Mouse (Mus musculus) thymus, postnatal 25 days (tissue): ENCODE results near the gene Ppp4r3a.

Experiments used
- DNase-seq: peaks from one replicate; pipeline ENCODE4 v3.0.0; 2022

Gene Ppp4r3a

DNA sequence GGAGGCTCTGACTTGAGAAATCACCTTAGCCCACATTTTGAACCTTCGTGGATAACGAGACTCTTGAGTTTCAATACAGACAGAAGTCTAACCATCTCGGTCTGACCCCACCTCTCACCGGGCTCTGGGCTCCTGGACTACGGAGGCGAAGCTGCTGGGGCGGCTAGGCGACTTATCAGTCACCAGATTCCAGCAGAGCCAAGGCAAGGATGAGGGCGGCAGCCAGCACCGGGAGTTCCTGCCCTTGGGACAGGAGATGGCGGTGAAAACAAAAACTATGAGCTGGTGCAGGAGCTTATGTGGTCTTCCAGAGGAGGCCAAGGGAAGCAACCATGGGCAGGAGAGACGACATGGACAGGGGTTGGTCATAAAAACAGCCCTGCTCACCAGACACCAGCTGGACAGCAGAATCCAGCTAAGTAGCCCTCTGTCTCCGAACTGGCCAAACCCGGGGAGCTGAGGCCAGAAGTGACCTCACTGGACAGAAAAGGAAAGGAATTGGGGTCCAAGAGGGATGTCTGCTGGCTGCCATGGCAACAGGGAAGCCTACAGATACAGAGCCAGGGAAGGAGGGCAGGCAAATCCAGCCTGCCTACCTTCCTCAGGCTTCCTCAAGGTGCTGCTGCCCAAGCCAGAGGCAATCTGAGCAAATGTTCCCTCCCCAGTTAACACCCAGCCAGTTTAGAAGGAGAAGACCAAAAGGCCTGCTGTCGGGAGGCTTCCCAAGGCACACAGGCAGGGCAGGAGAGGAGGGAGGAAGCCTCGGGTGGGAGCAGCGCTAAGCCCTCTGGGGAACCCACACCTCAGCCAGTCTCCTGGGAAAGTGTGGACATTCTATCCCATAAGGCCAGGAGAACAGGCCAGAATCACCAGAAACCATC, 71.1 kb downstream of the Ppp4r3a start:
- no peak for DNase-seq

DNA sequence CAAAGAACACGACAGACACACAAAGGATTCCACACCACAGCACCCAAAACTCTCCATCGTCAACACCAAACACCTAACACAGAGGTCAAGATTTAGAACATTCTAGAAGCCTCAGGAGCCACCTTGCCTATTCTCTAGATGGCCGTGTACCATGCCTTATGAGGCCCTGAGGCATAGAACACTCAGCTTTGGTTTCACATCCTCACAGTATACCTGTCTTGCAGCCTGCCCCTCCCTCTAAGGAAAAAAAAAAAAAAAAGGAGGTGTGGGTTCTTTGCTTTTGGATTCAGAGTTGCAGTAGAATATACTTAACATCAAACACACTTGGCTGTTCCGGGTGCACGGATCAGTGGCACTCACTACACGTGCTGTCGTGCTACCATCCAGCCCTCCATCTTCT, 72.5 kb downstream of the Ppp4r3a start:
- no peak for DNase-seq

DNA sequence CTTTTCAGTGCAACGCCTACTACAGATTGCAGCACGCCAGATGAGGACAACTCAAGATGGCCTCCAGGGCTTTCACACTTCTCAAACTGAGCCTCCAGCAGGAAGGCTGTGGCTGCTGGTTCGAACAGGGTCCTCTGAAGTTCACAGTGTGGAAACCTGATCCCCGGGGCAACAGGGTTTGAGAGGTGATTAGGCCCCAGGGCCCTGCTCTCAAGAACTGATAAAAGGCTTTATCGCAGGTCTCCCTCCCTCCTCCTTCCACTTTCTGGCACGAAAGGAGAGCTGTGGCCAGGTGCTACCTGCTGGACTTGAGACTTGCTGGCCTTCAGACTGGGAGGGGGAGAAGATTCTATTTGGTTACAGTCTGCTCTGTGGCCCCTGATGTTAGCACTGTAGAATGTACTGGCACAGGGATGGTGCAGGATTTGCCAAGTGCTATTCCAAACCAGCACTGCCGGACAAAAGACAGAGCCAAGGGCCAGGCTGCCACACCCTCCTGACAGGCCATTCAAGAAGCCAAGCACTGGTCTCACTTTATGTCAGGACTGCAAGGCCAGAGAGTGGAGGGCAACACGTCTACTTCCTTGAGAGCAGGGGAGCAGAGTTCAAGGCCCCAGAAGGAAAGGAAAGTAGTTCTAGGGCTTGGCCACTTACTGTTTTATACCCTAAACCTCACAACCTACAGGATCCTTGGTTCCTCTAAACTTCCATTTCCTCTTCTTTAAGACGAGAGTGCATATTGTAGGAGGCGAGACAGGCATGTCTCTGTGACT, 73.2 kb downstream of the Ppp4r3a start:
- DNase-seq, result no peak

DNA sequence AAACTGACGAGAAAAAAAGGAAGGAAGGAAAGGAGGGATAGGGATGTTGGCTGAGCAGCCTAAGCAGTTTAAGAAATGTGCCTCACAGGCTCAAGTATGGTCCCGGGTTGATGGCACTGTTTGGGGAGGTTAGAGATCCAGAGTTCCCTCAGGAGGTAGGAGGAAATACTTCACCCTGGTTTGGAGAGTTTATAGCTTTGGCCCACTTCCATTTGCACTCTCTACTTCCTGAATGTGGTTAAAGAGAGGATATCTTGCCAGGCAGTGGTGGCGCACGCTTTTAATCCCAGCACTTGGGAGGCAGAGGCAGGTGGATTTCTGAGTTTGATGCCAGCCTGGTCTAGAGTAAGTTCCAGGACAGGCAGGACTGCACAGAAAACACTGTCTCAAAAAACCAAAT, 74.3 kb downstream of the Ppp4r3a start:
- no peak for DNase-seq

DNA sequence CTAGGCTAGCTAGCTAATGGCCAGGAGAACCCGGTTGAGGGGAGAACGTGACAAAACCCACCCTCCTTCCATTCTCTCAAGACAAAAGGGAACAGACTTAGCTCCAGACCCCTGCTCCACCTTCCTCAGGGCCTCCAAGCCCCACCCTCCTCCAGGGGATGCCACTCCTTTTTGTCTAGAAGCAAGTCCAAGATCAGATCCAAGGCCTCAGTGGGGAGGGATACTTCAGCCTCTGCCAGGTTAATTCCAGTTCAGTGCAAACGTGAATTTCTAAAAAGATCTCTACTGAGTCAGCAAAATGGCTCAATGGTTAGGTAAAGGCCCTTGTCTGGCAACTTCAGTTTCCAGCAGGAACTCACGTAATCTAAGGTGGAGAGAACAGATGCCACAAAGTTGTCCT, 74.9 kb downstream of the Ppp4r3a start:
- no peak for DNase-seq

DNA sequence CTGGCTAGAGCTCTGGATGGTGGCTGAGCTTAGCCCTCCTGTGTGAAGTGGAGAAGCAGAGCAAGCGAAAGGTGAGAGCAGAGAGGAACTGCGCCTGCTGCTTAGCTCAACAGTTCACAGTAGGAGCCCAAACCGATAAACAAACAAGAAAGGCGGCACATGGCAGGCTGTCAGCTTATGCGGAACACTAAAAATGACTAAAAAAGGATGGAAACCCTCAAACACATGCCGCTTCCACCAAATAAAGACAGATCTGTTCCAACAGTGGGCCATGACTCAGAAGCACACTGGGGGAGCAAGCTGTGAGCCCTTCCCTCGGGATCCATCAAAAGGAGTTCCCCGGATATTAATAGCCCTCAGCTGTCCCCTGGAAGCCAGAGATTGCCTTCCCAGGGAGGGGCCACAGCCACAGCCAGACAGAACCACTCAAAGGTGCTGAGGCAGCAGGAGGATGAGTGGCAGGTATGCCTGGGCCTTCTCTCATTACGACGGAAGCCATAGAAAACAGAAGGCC, 75.5 kb downstream of the Ppp4r3a start:
- no peak for DNase-seq

DNA sequence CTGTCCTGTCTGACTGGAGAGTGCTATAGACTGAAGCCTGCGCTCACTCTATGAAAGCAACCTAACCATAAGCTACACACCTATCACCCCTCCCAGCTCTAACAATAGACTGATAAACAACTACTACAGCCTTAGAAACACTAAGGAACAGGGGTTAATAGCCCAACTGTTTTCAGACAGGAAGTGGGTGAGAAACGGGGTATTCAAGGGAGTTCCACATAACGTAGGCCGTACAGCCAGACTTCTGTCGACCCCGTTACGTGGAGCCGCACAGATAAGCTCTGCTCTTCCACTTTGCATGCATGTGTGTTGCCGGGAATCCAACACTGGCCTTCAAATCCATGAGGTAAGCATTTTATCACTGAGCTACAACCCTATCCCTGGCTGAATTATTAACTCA, 76.1 kb downstream of the Ppp4r3a start:
- no peak for DNase-seq

DNA sequence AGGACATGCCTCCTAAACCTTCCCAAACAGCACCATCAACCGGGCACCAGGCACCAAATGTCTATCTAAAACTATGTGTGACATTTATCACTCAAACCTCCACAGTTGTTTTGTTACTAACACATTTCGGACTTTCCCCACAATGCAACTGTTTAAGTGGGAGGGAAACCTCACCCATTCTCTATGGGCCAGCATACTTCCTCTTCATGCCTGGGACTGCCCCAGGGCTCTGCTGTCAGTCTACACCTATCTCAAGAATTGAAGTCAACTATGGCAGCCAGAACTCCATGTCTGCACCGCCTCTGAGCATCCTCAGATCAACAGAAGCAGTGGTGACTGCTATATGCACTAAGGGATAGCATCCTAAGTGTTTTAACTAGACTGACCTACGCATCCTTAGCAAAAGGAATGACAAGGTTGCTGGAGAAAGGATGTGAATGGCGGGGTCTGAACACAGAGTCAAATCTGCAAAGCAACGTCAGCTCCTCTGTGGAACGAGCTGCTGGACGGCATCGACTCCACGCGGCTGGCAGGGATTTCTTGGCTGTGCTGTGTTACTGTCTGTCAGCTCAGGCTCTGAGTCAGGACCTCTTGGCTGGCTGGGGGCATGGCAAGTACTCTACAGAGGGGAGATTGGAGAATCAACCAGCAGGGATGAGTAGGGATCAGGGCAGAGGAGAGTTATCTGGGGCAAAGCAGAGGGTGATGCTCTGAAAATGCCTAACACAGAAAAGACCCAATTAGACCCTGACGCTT, 77.7 kb downstream of the Ppp4r3a start:
- DNase-seq, result no peak

DNA sequence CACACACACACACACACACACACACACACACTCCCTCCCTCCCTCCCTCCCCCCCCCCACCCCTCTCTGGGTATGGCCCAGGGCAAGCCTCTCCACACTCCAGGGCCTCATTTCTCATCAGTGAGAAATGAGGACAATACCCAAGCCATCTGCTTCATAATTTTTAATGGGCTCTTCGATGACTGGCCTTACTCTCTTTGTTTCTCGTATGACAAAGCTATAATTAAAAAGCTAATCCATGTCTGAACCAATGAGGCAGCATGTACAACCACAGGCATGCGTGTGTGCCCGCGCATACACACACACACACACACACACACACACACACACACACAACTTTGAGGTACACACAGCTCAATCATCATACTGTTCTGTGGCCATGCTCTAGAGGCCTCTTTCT, 78.5 kb downstream of the Ppp4r3a start:
- no peak for DNase-seq

DNA sequence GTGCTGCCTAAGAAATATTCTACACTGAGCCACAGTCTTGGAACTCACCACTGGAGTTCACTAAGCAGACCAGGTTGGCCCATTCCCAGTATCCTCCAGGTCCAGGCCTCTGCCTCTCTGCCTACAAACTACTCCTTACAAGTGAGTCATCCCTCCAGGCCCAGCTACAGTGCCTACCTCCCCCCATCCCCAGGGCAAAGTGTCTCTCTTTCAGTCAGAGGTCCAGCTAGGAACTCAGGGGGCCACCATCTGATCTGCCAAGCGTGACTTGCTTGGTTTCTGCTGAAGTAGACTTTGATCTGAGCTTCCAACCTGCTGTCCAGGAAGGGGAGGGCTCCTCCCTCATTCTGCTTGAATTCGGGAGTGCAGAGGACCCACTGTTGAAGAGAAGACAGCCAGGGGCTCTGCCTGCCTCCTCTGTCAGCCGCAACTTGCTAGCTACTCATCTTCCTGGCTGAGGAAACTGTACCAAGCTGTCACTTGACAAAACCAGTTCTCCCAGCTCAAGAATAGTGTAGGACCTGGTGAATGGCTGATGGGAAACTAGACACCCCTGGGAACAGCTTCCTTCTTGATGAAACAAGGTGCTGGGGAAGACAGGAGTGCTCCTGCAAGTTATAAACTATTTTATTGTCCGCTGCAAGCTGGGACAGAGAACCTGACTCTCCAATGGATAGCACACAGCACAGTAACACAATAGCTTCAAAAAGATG, 80.5 kb downstream of the Ppp4r3a start:
- DNase-seq, result no peak

DNA sequence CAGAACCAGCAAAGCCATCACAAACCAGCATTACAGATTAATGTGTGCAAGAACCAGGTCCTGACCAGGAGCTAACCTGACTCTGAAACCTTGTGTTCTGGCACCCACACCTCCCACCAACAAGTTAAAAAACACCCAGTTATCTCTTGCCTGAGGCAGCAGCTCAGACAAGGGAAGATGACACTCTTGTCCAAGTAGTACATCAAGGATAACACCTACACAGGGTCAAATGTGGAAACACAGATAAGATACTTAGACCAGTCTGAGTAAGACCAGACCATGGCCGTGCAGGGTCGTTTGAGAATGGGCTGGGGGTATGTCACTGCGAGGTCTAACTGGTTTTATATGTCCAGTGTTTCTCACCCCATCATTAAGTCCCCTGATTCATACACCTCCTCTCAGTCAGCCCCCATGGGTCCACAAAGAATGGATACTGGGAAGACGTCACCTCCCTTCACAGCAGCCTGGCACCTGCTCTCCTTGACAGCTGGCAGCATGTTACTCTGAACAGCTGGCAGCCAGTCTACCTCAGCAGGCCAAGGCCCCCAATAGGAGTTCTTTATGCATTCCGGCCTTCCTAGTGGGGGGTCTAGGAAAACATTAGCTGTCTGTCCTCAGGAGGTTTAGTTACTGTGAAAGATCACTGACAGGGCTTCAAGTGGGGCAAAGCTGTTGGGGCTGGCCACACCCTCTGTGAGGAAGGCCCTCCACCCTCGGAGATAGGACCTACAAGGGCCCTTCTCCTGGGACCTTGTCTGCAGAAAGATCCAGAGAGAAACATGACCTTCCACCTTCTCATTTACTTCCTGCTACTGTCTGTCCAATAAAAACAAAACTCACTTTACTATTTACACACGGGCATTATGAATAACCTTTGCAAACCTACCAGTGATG, 84.2 kb downstream of the Ppp4r3a start:
- no peak for DNase-seq

DNA sequence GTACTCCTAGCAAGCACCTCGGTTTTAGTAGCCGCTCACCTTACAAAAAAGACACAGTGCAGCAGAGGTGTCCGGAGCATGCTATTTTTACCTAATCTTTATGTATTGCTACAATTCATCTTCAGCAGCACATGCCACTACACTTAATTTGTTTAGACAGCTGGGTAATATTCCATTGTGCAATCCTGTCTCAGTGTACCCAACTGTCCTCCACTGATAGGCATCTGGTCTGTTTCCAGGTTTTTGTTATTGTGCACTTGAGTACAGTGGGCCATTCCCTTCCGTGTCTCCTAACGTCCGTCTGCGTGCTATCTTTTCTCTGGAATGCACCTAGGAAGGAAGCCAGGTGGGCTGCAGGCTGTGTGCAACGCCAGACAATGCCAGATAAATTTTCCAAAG, 84.9 kb downstream of the Ppp4r3a start:
- DNase-seq, result no peak

DNA sequence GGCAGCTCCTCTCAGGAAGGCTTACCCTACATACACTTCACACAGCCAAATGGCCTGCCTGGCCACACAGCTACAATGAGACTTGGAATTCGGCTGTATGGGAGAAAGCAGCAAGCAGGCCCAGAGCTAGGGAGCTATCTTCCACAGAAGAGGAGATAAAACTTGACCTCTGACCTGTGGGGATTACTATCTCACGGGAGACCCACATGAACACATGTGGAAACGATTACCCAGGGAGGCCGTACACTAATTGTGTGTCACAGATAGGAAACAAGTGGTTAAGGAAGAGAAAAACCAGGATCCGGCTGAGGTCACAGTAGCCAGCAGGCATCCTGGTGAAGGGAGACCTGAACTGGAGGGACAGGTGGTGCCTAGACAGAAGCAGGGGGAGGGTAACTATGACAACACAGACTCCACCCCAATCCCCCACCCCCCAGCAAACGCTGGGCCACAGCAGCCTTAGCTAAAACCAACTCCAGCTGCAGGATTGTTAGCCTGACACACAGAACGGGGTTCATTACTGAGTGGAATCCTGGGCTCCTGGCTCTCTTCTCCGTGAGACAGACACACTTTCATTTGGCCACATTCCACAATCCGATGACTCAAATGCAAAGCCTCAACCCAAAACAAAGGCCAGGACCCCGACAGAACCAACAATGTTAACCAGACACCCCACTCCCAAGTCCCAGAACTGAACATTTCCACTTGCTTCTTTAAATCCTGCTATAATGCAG, 85.5 kb downstream of the Ppp4r3a start:
- no peak for DNase-seq

DNA sequence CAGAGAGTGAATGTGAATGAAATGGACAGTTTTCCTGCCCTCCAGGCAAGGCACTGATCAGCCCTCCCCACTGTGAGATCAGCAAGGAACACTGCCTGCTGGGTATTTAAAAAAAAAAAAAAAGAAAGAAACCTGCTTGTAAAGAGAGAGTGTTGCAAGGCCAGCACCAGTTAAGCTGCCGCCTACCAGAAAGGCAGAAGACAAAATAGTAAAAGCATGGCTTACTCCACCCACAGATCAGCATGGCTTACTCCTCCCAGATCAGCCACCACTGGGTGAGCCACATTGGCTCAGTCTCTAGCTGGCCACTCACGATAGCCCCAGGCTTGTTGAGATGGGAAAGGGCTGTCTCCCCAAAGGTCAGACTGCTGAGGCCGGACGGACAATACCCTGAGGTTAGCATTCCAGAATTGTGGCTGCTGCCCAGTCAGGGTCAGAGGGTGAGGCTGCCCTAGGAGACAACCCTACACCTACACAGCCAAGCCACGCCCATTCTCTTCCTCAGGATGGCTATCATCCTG, 87.1 kb downstream of the Ppp4r3a start:
- DNase-seq, result no peak

DNA sequence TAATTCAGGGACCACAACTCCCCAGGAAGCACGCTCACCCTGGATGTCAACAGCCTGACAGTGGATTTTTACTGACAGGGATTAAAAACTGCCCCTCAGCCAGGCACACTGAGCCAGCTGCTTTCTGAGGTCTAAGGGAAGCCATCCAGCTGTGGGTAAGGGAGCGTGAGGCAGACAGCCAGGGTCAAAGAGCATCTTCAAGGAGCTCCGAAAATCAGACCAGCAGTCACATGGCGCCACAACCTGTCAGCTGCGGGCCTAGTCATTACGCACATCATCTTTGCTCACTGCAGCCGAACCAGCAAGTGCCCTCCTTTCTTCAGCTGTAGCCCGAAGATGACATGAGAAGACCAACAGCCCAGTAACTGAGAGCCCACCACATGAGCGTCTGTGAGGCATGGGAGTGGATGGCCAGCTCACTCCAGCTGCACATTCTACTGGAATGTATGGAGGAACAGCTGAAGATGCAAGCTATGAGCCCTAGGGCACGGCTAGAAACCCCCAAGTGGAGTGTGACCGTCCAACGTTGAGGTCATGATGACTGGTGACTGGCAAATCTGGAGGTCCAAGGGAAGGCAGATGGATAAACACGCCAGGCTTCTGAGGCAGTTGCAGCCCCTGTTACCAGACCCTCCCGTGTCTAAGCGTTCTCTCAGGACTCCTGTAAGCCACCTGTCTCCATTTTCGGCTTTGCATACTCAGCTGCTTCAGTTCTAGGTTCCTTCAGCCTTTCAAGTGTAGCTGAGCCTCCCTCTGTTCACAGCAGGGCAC, 87.7 kb downstream of the Ppp4r3a start:
- DNase-seq, result no peak

DNA sequence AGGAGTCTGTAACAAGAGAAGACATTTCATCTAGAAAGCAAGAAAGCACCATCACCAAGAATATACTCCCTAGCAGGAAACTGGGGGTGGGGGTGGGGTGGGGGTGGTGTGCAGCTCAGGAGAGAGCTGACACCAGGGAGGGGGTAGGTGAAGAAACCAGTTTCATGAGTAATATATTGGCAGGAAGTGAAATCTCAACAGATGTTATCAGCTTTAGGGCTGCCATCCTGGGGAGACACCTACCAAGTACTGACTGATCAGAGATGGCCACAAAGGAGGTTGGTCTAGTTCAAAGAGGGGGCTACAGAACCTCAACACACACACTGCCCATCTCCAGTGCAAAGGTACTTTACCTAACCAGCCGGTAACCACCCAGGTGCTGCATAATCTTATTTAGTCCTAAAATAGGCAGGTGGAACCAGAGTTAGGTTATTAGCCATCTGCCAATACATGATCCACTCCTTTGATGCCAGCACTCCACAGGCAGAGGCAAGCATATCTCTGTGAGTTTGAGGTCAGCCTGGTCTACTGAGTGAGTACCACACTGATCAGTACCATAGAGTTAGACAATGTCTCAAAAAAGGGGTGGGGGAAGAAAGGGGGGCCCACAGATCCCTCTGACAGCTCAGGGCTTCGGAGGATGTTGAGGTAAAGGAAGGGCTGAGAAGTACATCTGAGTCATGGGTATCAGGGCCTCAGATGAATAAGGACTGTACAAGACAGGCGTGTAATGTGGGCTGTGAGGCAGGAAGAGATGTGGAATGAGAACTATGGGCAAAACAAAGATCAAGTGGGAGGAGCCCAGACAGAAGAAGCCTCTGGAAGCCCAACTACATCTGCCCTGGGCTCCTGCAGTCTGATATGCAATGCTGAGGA, 89.1 kb downstream of the Ppp4r3a start:
- no peak for DNase-seq

DNA sequence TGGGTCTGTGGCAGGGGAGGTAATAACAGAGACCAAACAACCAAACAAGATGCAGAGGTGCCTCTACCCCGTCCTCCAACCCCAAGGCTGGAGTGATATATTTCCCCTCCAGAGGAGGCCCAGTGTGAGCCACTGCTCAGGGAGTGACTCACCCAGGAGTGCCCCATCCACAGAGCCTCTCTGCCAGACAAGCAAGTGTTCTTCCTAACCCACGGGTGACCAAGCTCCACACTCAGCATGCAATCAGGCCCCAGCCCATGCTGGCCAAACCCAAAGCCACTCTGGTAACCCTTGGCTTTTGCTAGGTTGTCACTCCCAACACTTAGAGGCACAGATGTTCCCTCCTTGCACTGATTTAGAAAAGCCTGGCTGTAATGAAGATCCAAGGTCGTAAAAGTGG, 90.4 kb downstream of the Ppp4r3a start:
- DNase-seq, result no peak

DNA sequence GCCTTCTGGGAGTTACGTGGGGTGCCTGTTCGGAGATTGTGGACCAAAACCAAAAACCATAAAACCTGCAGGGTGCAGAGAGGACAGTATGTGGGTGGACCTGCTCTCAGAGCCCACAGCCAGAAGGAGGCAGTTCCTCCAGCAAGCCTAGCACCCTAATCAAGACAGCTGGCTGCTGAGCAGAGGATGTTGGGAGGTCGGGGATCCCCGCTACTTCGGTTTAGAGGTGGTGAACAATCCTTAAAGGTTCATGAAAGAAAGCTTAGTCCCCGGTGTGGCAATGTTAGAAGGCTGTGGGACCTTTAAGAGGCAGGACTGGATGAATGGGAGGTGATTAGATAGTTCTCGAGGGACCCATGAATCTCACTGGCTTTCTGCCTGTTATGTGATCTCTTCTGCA, 91.0 kb downstream of the Ppp4r3a start:
- DNase-seq, result no peak

DNA sequence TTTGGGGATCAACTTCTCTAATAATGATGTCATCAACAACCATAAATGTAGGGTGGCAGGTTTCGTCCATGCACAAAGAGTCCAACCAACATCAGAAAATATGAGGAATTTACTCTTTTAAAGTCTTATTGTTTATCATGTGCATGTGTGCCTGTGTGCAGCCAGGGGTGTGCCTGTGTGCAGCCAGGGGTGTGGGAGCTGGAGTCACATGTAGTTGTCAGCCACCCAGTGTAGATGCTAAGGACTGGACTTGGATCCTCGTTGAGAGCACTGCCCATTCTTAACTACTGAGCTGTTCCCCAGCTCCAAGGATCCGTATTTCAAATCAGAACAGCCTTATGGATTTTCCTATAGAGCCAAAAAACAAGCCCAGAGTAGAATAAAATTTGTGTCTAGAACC, 92.4 kb downstream of the Ppp4r3a start:
- DNase-seq, result no peak
